Mouse (Mus musculus) stomach, postnatal 0 days (tissue): Measurements from ENCODE around the gene Aqp1.

Experiments used
- CTCF ChIP-seq: IDR thresholded peaks from 2 replicates; pipeline ENCODE4 v1.5.1; 2016; ENCODE audit warnings: antibody characterized with exemption, low read depth, mild to moderate bottlenecking, moderate library complexity
- EP300 ChIP-seq: optimal IDR thresholded peaks from 2 replicates; pipeline ENCODE3; 2016; ENCODE audit warnings: antibody characterized with exemption

GRCm38 (mm10) chr6:55381966-55382365, 45.7 kb downstream of the Aqp1 start:
- TF ChIP-seq EP300 (no peak), CTCF (no peak)
